1 mouse cellular context compared by ENCODE assay signal in the genomic region with DNA sequence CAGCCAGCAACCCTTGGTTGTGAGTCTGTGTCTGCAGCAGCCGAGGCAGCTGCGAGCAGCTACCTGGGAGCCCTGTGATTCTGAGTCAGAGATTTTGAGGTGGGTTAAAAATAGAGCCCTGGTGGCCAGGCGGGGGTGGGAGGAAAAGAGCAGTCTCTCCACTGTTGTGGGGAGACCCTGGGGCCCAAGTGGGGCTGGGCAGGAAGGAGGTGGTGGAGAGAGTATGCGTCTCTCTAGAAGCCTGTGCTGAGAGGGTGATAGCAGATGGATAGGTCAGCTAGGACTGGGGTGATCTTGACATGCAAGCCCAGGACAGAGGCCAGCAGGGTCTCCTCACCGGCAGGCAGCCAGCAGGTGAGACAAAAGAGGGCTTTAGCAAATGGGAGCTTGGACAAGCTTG.
TF ChIP-seq lines count a peak whose summit lies in the region.

No protein-coding gene starts in this region.

TF ChIP-seq in CH12.LX, 34 proteins besides CTCF, POLR2A, EP300 and RAD21 (continued from another document):
- TF ChIP-seq NELFE (IDR thresholded peaks at IDR 0.05; ENCODE audit: low read depth, low read length) (no peak), MXI1 (IDR thresholded peaks at IDR 0.05; ENCODE audit: low read depth, low read length) (no peak), ZMIZ1 (IDR thresholded peaks at IDR 0.05; ENCODE audit: low read depth, low read length) (no peak), TBP (conservative IDR thresholded peaks at IDR 0.05; ENCODE audit: low read depth, low read length) (no peak), IRF4 (IDR thresholded peaks at IDR 0.05; ENCODE audit: low read depth, low read length) (no peak), ZKSCAN1 (IDR thresholded peaks at IDR 0.05; ENCODE audit: borderline replicate concordance, low read depth, low read length) (no peak), SIN3A (IDR thresholded peaks at IDR 0.05; ENCODE audit: low read length) (no peak), E2F4 (IDR thresholded peaks at IDR 0.05; ENCODE audit: insufficient replicate concordance, low read depth, low read length) (no peak), UBTF (IDR thresholded peaks at IDR 0.05; ENCODE audit: low read depth, low read length) (no peak), RCOR1 (conservative IDR thresholded peaks at IDR 0.05; ENCODE audit: low read depth, low read length) (no peak), NRF1 (IDR thresholded peaks at IDR 0.05; ENCODE audit: low read depth, low read length) (no peak)
